Mouse (Mus musculus) c-Kit-negative CD71-positive TER-119-positive erythroid progenitor cells, embryonic 14.5 days (primary cell): ENCODE data around the gene Loxl1.
"Not testable (repeated sequence)": the region's sequence is repeated elsewhere in the genome, so short reads cannot be mapped to it uniquely, and the experiment has no call there.

ENCODE experiments used
- DNase-seq: peaks from one replicate; pipeline ENCODE4 v3.0.0-alpha.2; 2013; ENCODE audit warnings: low read depth, low spot score

Gene Loxl1

GRCm38 (mm10) chr9:58250730-58251129, 62.3 kb downstream of the Loxl1 start:
- DNase-seq, result not testable (repeated sequence)

GRCm38 (mm10) chr9:58250322-58250721, 62.7 kb downstream of the Loxl1 start:
- DNase-seq, result no peak

GRCm38 (mm10) chr9:58249592-58250192, 63.3 kb downstream of the Loxl1 start, which contains the start of gene Pml:
TSS of gene Pml (minus strand) at chr9:58249786.
- DNase-seq, result peak; percentile 72

- DNase-seq, result no peak
Measured at GRCm38 (mm10) chr9:58248746-58249413, 64.1 kb downstream of the Loxl1 start.

- peak; percentile 71 for DNase-seq
Measured at GRCm38 (mm10) chr9:58247064-58247759, 65.8 kb downstream of the Loxl1 start.

- DNase-seq, result peak; percentile 68
Measured at GRCm38 (mm10) chr9:58246083-58246591, 66.8 kb downstream of the Loxl1 start.

- no peak for DNase-seq
Measured at GRCm38 (mm10) chr9:58243696-58244095, 69.3 kb downstream of the Loxl1 start.

- DNase-seq, result no peak
Measured at GRCm38 (mm10) chr9:58242696-58243095, 70.3 kb downstream of the Loxl1 start.

- no peak for DNase-seq
Measured at GRCm38 (mm10) chr9:58241780-58242485, 71.1 kb downstream of the Loxl1 start.
